Mouse (Mus musculus) left cerebral cortex, postnatal 10 days (tissue): ENCODE data around the gene Esp18. TPM values are rescaled to one million over a fixed set of nuclear protein-coding genes. Genes with fewer than 3 reads are reported as not detected.

Experiments
- DNase-seq, 2 experiments: peaks; one replicate each; pipeline ENCODE4 v3.0.0; 2021 to 2022; ENCODE audit warnings: low spot score in 2 of 2, mixed read lengths in 1 of 2; ENCODE audit errors: extremely low spot score in 1 of 2
- intact Hi-C: fragments of 180-260 bp; cut with DNase I; formaldehyde crosslinking; loops from one replicate; pipeline ENCODE4 v1.15.1; 2025
- microRNA-seq: library from miRNA; unstranded; fragments of <30 nt; microRNA quantifications from one replicate; pipeline ENCODE4 v1.2.0, GENCODE M21; 2022
- total RNA-seq, 2 experiments: library from RNA; stranded (reverse); gene quantifications; 2 replicates each; pipeline ENCODE4 v1.2.3; 2021

Gene Esp18
- not detected for total RNA-seq

DNA sequence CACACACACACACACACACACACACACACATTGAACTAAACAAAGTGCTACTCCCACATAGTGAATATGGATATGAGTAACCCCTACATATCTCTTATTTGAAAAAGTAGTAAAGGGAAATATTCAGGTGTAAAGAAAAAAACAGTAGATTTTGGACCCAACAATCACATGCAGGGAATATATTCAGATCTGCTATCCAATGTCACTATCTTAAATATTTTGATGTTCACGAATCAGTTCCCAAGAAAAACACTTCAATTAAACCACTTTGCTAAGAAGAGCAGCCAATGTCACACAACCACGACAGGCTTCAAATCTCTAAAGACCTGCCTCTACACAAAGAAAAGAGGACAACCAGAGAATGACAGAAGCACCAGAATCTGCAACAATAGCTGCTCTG, at the start of gene Esp18:
Gene Esp18 (plus strand): TSS at position 301 of the 400 bp plus-strand sequence.
- no peak for DNase-seq
- intact Hi-C loops, result no loop called here

DNA sequence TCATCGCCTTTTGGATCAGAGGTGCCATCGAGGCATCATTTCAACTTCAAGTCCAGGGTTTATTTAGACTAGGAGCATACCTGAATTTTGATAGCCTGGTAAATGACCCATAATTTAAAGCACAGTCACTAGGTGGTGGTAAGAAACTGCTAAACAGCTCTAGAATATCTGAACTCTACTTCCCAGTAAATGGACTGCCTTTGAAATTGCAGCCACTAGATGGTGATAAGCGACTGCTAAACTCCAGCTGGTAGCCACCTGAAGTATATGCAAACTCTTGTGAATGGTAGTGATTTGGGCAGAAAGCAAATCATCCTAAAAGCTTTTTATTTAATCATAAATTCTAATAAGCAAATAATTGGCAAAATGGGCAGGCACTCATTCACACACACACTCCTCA, 42.8 kb upstream of the Esp18 start:
- DNase-seq, result no peak
- intact Hi-C loops, result no loop called here

Small RNA genes within 50 kb of the gene (microRNA-seq; reads per million reads assigned to microRNA genes)
- gene Gm26429, result not detected

Other genes with a start within 250 kb of the Esp18 start
- not detected for gene Esp16, start 129.8 kb downstream of the Esp18 start, total RNA-seq
- not detected for gene Esp15, start 234.6 kb downstream of the Esp18 start, total RNA-seq